Mouse (Mus musculus): Measurements from ENCODE around the gene Golga1. TPM values are rescaled to one million over a fixed set of nuclear protein-coding genes. Genes with fewer than 3 reads are reported as not detected.
A peak's percentile ranks its signal among the peaks of the same experiment; 100 is the strongest.
"Not testable (repeated sequence)": the region's sequence is repeated elsewhere in the genome, so short reads cannot be mapped to it uniquely, and the experiment has no call there.

Golga1 gene
- polyA plus RNA-seq (2012; rRNA removed) (36.7 and 37.9 TPM in 2 replicates), polyA plus RNA-seq (2014; fragmentation: Nextera tagmentation; extraction: Ambion mirVana) (30.9 and 32.3 TPM in 2 replicates)

DNA sequence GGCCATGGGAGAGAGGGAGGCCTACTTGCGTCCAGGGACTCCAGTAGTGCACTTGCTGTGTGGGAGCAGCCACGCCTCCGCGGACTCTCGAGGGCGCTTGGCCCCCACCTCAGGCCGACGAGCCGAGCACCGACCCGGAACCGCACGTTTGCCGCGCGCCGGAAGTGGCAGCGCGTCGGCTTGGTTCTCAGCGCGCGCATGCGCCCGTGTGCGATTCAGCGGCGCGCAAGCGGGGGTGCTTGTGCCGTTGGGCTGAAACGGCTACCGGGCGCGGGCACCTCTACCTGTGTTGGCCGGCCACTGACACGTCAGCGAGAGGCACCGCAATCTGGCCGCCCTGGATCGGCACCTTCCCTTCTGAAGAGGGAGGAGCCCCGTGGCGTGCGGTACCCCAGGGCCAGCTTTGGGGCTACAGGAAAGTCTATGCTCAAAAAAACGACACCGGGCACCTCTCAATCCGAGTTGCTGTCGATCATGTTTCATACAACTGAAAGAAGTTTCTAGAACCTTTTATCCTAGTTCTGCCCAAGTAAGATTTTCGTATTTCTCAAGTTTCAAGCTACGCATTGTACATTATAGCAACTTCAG lies at the start of gene Golga1:
Gene Golga1, minus strand, starts transcription at position 142 of the 588 bp plus-strand sequence.
- Histone ChIP-seq H3K9me3 (ENCODE audit: control insufficient read depth, low read length) (no peaks in the 10 kb centered on the region), H3K27ac (replicated peaks; ENCODE audit: low read depth, low read length) (peak within 1 kb of the TSS; percentile 84), H3K27me3 (ENCODE audit: control insufficient read depth, insufficient read depth, low read length) (no peaks in the 10 kb centered on the region), H3K36me3 (ENCODE audit: control insufficient read depth, insufficient read depth, low read length) (peaks cover 23% of the 10 kb centered on the region), H3K4me1 (ENCODE audit: control insufficient read depth, insufficient read depth, low read length) (no peaks in the 10 kb centered on the region), H3K4me2 (replicated peaks; ENCODE audit: low read depth, low read length, severe bottlenecking) (peak within 1 kb of the TSS; percentile 61), H3K9ac (ENCODE audit: low read depth, low read length, severe bottlenecking) (peak within 1 kb of the TSS; percentile 81), H3K4me3 (replicated peaks; ENCODE audit: low read length) (peak within 1 kb of the TSS; percentile 59)
- peak; percentile 93 for TF ChIP-seq POLR2A (IDR thresholded peaks at IDR 0.05; ENCODE audit: borderline replicate concordance, extremely low read depth, insufficient read depth, insufficient read length)
- under 1% methylated on average over 49 of the region's 50 CpGs for WGBS
- ATAC-seq (ENCODE audit: low FRiP score, low read depth) (peak; percentile 96), DNase-seq (ENCODE audit: low spot score) (peak; percentile 88)

DNA sequence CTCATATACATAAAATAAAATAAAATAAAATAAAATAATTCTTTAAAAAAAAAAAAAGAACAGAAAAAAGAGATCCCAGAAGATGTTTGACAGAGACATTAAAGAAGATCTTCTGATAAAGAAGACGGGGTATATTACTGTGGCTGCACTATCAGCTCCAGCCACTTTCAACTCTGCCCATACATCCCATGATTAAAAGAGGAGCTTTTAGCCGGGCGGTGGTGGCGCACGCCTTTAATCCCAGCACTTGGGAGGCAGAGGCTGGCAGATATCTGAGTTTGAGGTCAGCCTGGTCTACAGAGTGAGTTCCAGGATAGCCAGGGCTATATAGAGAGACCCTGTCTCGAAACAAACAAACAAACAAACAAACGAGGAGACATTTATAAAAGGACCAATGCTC lies 48.8 kb upstream of the Golga1 start:
- H3K9me3 ChIP-seq (ENCODE audit: control insufficient read depth, low read length): no peaks in the 10 kb centered on the region
- H3K36me3 ChIP-seq (ENCODE audit: control insufficient read depth, insufficient read depth, low read length): peaks cover 52% of the 10 kb centered on the region
- H3K27ac ChIP-seq (replicated peaks; ENCODE audit: low read depth, low read length): no peak overlapping the region
- DNase-seq (ENCODE audit: low spot score): no peak
- WGBS: 94% methylated on average over 7 of the region's 7 CpGs
- no peak overlapping the region for H3K9ac ChIP-seq (ENCODE audit: low read depth, low read length, severe bottlenecking)
- no peak for TF ChIP-seq POLR2A (IDR thresholded peaks at IDR 0.05; ENCODE audit: borderline replicate concordance, extremely low read depth, insufficient read depth, insufficient read length)
- no peak overlapping the region for H3K4me3 ChIP-seq (replicated peaks; ENCODE audit: low read length)
- H3K27me3 ChIP-seq (ENCODE audit: control insufficient read depth, insufficient read depth, low read length): no peaks in the 10 kb centered on the region
- no peak overlapping the region for H3K4me2 ChIP-seq (replicated peaks; ENCODE audit: low read depth, low read length, severe bottlenecking)
- no peak for ATAC-seq (ENCODE audit: low FRiP score, low read depth)
- H3K4me1 ChIP-seq (ENCODE audit: control insufficient read depth, insufficient read depth, low read length): no peaks in the 10 kb centered on the region

DNA sequence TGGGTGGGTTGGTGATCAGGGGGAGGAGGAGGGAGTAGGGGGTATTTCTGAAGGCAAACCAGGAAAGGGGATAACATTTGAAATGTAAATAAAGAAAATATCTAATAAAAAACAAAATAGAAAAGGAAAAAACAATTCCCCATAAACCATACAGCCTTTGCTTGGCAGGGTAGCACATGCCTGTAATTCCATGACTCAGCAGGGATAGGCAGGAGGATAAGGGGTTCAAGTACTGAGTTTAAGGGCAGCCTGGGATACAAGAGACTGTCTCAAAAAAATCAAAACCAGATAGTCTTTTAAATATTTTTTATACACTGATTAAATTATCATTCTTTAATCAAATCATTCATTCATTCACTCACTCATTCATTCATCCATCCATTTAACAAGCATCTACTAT lies 45.2 kb upstream of the Golga1 start:
- H3K27me3 ChIP-seq (ENCODE audit: control insufficient read depth, insufficient read depth, low read length): no peaks in the 10 kb centered on the region
- no peak overlapping the region for H3K9ac ChIP-seq (ENCODE audit: low read depth, low read length, severe bottlenecking)
- H3K4me2 ChIP-seq (replicated peaks; ENCODE audit: low read depth, low read length, severe bottlenecking): no peak overlapping the region
- no peak overlapping the region for H3K27ac ChIP-seq (replicated peaks; ENCODE audit: low read depth, low read length)
- peaks cover 41% of the 10 kb centered on the region for H3K36me3 ChIP-seq (ENCODE audit: control insufficient read depth, insufficient read depth, low read length)
- no peak overlapping the region for H3K4me3 ChIP-seq (replicated peaks; ENCODE audit: low read length)
- DNase-seq (ENCODE audit: low spot score) (no peak), ATAC-seq (ENCODE audit: low FRiP score, low read depth) (no peak)
- no peaks in the 10 kb centered on the region for H3K9me3 ChIP-seq (ENCODE audit: control insufficient read depth, low read length)
- H3K4me1 ChIP-seq (ENCODE audit: control insufficient read depth, insufficient read depth, low read length): no peaks in the 10 kb centered on the region
- no peak for TF ChIP-seq POLR2A (IDR thresholded peaks at IDR 0.05; ENCODE audit: borderline replicate concordance, extremely low read depth, insufficient read depth, insufficient read length)

DNA sequence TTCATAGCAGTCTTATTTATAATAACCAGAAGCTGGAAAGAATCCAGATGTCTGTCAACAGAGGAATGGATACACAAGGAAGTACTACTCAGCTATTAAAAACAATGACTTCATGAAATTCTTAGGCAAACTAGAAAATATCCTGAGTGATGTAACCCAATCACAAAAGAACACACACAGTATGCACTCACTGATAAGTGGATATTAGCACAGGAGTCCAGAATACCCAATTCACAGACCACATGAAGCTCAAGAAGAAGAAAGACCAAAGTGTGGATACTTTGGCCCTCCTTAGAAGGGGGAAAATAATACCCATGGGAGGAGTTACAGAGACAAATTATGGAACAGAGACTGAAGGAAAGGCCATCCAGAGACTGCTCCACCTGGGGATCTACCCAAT lies 44.4 kb upstream of the Golga1 start:
- not testable (repeated sequence) for H3K9me3 ChIP-seq (ENCODE audit: control insufficient read depth, low read length); H3K4me3 ChIP-seq (replicated peaks; ENCODE audit: low read length); ATAC-seq (ENCODE audit: low FRiP score, low read depth); H3K9ac ChIP-seq (ENCODE audit: low read depth, low read length, severe bottlenecking); H3K27ac ChIP-seq (replicated peaks; ENCODE audit: low read depth, low read length); H3K4me1 ChIP-seq (ENCODE audit: control insufficient read depth, insufficient read depth, low read length); H3K27me3 ChIP-seq (ENCODE audit: control insufficient read depth, insufficient read depth, low read length); DNase-seq (ENCODE audit: low spot score); H3K4me2 ChIP-seq (replicated peaks; ENCODE audit: low read depth, low read length, severe bottlenecking)
- peaks cover 39% of the 10 kb centered on the region for H3K36me3 ChIP-seq (ENCODE audit: control insufficient read depth, insufficient read depth, low read length)

DNA sequence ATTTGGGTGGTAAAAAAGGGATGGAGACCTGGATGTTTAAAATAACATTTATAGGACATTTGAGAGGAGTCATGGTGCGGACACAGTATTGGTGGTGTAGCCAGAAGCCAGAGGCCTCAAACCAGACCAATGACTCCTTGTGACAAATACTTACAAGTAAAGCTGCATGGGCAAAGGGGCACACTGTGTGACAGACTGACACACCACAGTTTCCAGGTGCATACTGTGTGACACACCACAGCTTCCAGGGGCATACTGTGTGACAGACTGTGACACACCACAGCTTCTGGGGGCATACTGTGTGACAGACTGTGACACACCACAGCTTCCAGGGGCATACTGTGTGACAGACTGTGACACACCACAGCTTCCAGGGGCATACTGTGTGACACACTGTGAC lies 34.6 kb upstream of the Golga1 start:
- H3K4me3 ChIP-seq (replicated peaks; ENCODE audit: low read length); H3K4me1 ChIP-seq (ENCODE audit: control insufficient read depth, insufficient read depth, low read length); DNase-seq (ENCODE audit: low spot score); H3K9ac ChIP-seq (ENCODE audit: low read depth, low read length, severe bottlenecking); H3K27ac ChIP-seq (replicated peaks; ENCODE audit: low read depth, low read length); H3K9me3 ChIP-seq (ENCODE audit: control insufficient read depth, low read length); H3K4me2 ChIP-seq (replicated peaks; ENCODE audit: low read depth, low read length, severe bottlenecking); ATAC-seq (ENCODE audit: low FRiP score, low read depth); H3K27me3 ChIP-seq (ENCODE audit: control insufficient read depth, insufficient read depth, low read length): not testable (repeated sequence)
- WGBS: 100% methylated on average over 1 of the region's 1 CpGs
- H3K36me3 ChIP-seq (ENCODE audit: control insufficient read depth, insufficient read depth, low read length): peaks cover 52% of the 10 kb centered on the region

DNA sequence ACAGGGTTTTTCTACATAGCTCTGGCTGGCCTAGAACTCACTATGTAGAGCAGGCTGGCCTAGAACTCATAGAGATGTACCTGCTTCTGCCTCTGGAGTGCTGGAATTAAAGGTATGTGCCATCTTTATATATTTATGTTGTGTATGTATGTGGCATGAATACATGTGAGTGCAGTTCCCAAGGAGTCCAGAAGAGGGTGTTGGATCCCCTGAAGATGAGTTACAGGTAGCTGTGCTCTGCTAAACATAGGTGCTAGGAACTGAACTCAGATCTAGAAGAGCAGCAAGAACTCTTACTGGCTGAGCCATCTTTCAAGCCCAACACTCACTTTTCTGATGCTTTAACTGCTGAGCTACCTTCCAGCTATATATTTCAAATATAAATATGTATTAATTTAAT lies 32.7 kb upstream of the Golga1 start:
- H3K9ac ChIP-seq (ENCODE audit: low read depth, low read length, severe bottlenecking): no peak overlapping the region
- no peaks in the 10 kb centered on the region for H3K4me1 ChIP-seq (ENCODE audit: control insufficient read depth, insufficient read depth, low read length)
- H3K27me3 ChIP-seq (ENCODE audit: control insufficient read depth, insufficient read depth, low read length): no peaks in the 10 kb centered on the region
- ATAC-seq (ENCODE audit: low FRiP score, low read depth) (no peak), DNase-seq (ENCODE audit: low spot score) (no peak)
- H3K36me3 ChIP-seq (ENCODE audit: control insufficient read depth, insufficient read depth, low read length): peaks cover 44% of the 10 kb centered on the region
- TF ChIP-seq POLR2A (IDR thresholded peaks at IDR 0.05; ENCODE audit: borderline replicate concordance, extremely low read depth, insufficient read depth, insufficient read length): no peak
- H3K4me3 ChIP-seq (replicated peaks; ENCODE audit: low read length): no peak overlapping the region
- H3K9me3 ChIP-seq (ENCODE audit: control insufficient read depth, low read length): no peaks in the 10 kb centered on the region
- no peak overlapping the region for H3K27ac ChIP-seq (replicated peaks; ENCODE audit: low read depth, low read length)
- no peak overlapping the region for H3K4me2 ChIP-seq (replicated peaks; ENCODE audit: low read depth, low read length, severe bottlenecking)

All from limb, embryonic 14.5 days (tissue).